In the genomic region with DNA sequence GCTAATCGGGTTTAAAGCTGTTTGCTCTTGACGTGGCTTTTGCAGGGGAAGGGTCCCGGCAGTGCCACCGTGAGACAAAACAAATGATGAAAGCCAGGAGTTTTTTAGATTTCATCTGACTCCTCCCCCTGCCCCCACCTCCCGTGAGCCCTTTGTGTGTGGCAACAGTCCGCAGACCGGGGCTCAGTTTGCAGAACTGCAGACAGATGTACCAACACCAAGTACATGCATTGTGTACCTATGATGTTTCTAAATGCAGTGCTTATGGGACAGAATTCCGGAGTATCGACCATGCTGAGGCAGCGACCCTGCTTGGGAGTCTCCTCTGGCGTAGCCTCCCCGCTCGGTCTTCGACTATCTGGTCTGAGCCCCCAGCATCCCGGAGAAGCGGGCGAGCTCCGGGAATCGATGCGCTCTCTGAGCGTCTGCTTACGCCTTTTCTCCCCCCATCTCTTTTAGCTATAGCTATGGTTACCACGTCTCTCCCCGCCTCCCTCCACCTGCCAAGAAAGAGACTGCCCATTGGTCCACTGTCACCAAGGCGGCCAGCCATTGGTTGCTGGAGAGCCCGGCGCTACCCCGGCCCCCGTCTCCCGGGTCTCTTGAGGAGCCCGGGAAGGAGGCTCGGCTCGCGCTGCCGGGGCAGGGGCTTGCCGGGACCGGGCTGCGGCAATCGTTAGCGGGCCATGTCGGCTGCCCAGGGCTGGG, we compare ENCODE assay signal across 8 mouse cellular contexts. TPM values are rescaled to one million over a fixed set of nuclear protein-coding genes. Genes with fewer than 3 reads are reported as not detected.
DNase-seq lines count a peak whose midpoint lies in the region; ATAC-seq and TF ChIP-seq lines count a peak whose summit lies in the region.

A gene (plus strand): TSS at position 561 of the 708 bp plus-strand sequence.

- H3K9me3 ChIP-seq in hindbrain, embryonic 10.5 days, result no peaks in the 10 kb centered on the region
- no peaks in the 10 kb centered on the region for H3K9me3 ChIP-seq in lung, postnatal 0 days (ENCODE audit: low read length)

- TF ChIP-seq EP300 in lung, postnatal 0 days (IDR thresholded peaks at IDR 0.05), result peak; percentile 88

- WGBS in hindbrain, embryonic 10.5 days, result under 1% methylated on average over 41 of the region's 41 CpGs
- under 1% methylated on average over 37 of the region's 41 CpGs for WGBS in lung, postnatal 0 days

- peak; percentile 99 for DNase-seq in MN1 (ENCODE audit: low spot score)
- DNase-seq in cerebellum, adult 9-10 months, result peak; percentile 99
- peak; percentile 100 for DNase-seq in hindbrain, embryonic 10.5 days (ENCODE audit: low spot score)
- DNase-seq in layer of hippocampus, adult 9-11 months, result peak; percentile 99
- DNase-seq in lung, postnatal 0 days (ENCODE audit: low spot score), result peak; percentile 99
- DNase-seq in ovary, postnatal 14 days (ENCODE audit: low spot score), result peak; percentile 100
- peak; percentile 100 for DNase-seq in thymus, postnatal 14 days

- no peaks in the 10 kb centered on the region for H3K27me3 ChIP-seq in hindbrain, embryonic 10.5 days (ENCODE audit: insufficient read depth, poor library complexity, severe bottlenecking)
- H3K27me3 ChIP-seq in lung, postnatal 0 days (replicated peaks; ENCODE audit: insufficient read depth, low read length), result no peaks in the 10 kb centered on the region

- 0 out of 2 replicates have a peak, but pooled peaks cover under 1% of the 10 kb centered on the region for H3K36me3 ChIP-seq in hindbrain, embryonic 10.5 days
- no peaks in the 10 kb centered on the region for H3K36me3 ChIP-seq in lung, postnatal 0 days (ENCODE audit: insufficient read depth, low read length)

- peak within 1 kb of the TSS; percentile 73 for H3K4me3 ChIP-seq in hindbrain, embryonic 10.5 days
- peak within 1 kb of the TSS; percentile 93 for H3K4me3 ChIP-seq in lung, postnatal 0 days (ENCODE audit: low read depth, low read length)

- no peak for TF ChIP-seq CTCF in lung, postnatal 0 days (IDR thresholded peaks at IDR 0.05)

- H3K9ac ChIP-seq in lung, postnatal 0 days (replicated peaks; ENCODE audit: low read depth), result peak within 1 kb of the TSS; percentile 74

- peak; percentile 98 for ATAC-seq in frontal cortex, adult (ENCODE audit: low TSS enrichment)
- peak; percentile 100 for ATAC-seq in lung, postnatal 0 days

- H3K27ac ChIP-seq in hindbrain, embryonic 10.5 days, result peak within 1 kb of the TSS; percentile 94
- peak within 1 kb of the TSS; percentile 89 for H3K27ac ChIP-seq in lung, postnatal 0 days (ENCODE audit: low read length)

- H3K4me1 ChIP-seq in hindbrain, embryonic 10.5 days (replicated peaks), result peaks cover 27% of the 10 kb centered on the region
- H3K4me1 ChIP-seq in lung, postnatal 0 days (ENCODE audit: insufficient read depth, low read depth, low read length), result no peaks in the 10 kb centered on the region

- peak within 1 kb of the TSS; percentile 62 for H3K4me2 ChIP-seq in lung, postnatal 0 days (replicated peaks; ENCODE audit: low read depth, low read length)

RNA-seq across cellular contexts. Expression of the gene that starts here (rescaled TPM):
- 26.1 and 29.2 TPM in 2 replicates for polyA plus RNA-seq in hindbrain, embryonic 10.5 days (2016; fragmentation: Nextera tagmentation; extraction: Ambion mirVana)
- 7.9 and 8.9 TPM in 2 replicates for polyA plus RNA-seq in lung, postnatal 0 days (2015; fragmentation: Nextera tagmentation; extraction: Ambion mirVana)

Comparison
In these comparisons a context has a peak if more than half of its experiments do, and no peak if none do; other contexts are left out.
1. Peak in every context shown above with its lines: DNase-seq, ATAC-seq, H3K4me3 ChIP-seq and H3K27ac ChIP-seq.